9 mouse cellular contexts compared by ENCODE assay signal in genomic region chr11:70815498-70816078, GRCm38 (mm10). TPM values are rescaled to one million over a fixed set of nuclear protein-coding genes. Genes with fewer than 3 reads are reported as not detected.
DNase-seq lines count a peak whose midpoint lies in the region; ATAC-seq and TF ChIP-seq lines count a peak whose summit lies in the region.
"Had no signal": no experiment of that assay in that cellular context is flagged by ENCODE, and none has a peak within 500 bp of the region (broad histone marks: within the 10 kb centered on the region; RNA-seq: fewer than 3 reads in every experiment).

No protein-coding gene starts in this region.

- no peaks in the 10 kb centered on the region for H3K9me3 ChIP-seq in forebrain, embryonic 11.5 days (ENCODE audit: control insufficient read depth, low read length)
- H3K9me3 ChIP-seq in forebrain, embryonic 12.5 days, result no peaks in the 10 kb centered on the region
- H3K9me3 ChIP-seq in kidney, postnatal 0 days (replicated peaks; ENCODE audit: low read length), result no peaks in the 10 kb centered on the region
- no peaks in the 10 kb centered on the region for H3K9me3 ChIP-seq in liver, postnatal 0 days (ENCODE audit: low read length)
- H3K9me3 ChIP-seq: liver, embryonic 15.5 days had no signal

- no peak overlapping the region for H3K27ac ChIP-seq in forebrain, embryonic 11.5 days (ENCODE audit: low read depth, low read length)
- H3K27ac ChIP-seq in forebrain, embryonic 12.5 days, result no peak overlapping the region
- H3K27ac ChIP-seq in bone marrow macrophage, adult 2 months (ENCODE audit: insufficient read depth, low read depth, low read length), result no peak overlapping the region
- no peak overlapping the region for H3K27ac ChIP-seq in kidney, postnatal 0 days
- H3K27ac ChIP-seq in liver, postnatal 0 days (ENCODE audit: low read depth), result no peak overlapping the region
- H3K27ac ChIP-seq: liver, embryonic 15.5 days had no signal

- no peaks in the 10 kb centered on the region for H3K27me3 ChIP-seq in forebrain, embryonic 11.5 days (ENCODE audit: control insufficient read depth, insufficient read depth, low read length)
- H3K27me3 ChIP-seq in forebrain, embryonic 12.5 days, result no peaks in the 10 kb centered on the region
- no peaks in the 10 kb centered on the region for H3K27me3 ChIP-seq in kidney, postnatal 0 days (ENCODE audit: insufficient read depth, low read length)
- no peaks in the 10 kb centered on the region for H3K27me3 ChIP-seq in liver, postnatal 0 days (ENCODE audit: insufficient read depth, low read length)
- H3K27me3 ChIP-seq: liver, embryonic 15.5 days had no signal

- TF ChIP-seq POLR2A in bone marrow macrophage, adult 2 months (IDR thresholded peaks at IDR 0.05; ENCODE audit: borderline replicate concordance, low read depth, low read length), result no peak

- 0 out of 2 replicates have a peak, but pooled peaks have one; percentile 19 for TF ChIP-seq CTCF in bone marrow macrophage, adult 2 months (IDR thresholded peaks at IDR 0.05; ENCODE audit: low read depth, low read length)
- peak; percentile 92 for TF ChIP-seq CTCF in kidney, postnatal 0 days (IDR thresholded peaks at IDR 0.05; ENCODE audit: low read depth)
- TF ChIP-seq CTCF in liver, postnatal 0 days (IDR thresholded peaks at IDR 0.05; ENCODE audit: low read depth), result peak; percentile 85

- H3K9ac ChIP-seq in forebrain, embryonic 11.5 days (ENCODE audit: low read length), result no peak overlapping the region
- no peak overlapping the region for H3K9ac ChIP-seq in forebrain, embryonic 12.5 days
- H3K9ac ChIP-seq in kidney, postnatal 0 days (ENCODE audit: low read depth, low read length), result no peak overlapping the region
- H3K9ac ChIP-seq in liver, postnatal 0 days (replicated peaks), result no peak overlapping the region
- H3K9ac ChIP-seq: liver, embryonic 15.5 days had no signal

- H3K4me1 ChIP-seq in forebrain, embryonic 11.5 days (replicated peaks; ENCODE audit: control insufficient read depth, insufficient read depth, low read length), result no peaks in the 10 kb centered on the region
- no peaks in the 10 kb centered on the region for H3K4me1 ChIP-seq in forebrain, embryonic 12.5 days
- peaks cover 30% of the 10 kb centered on the region for H3K4me1 ChIP-seq in bone marrow macrophage, adult 2 months (ENCODE audit: control insufficient read depth, insufficient read depth, low read length)
- H3K4me1 ChIP-seq in kidney, postnatal 0 days (replicated peaks; ENCODE audit: insufficient read depth, low read length), result no peaks in the 10 kb centered on the region
- 0 out of 2 replicates have a peak, but pooled peaks cover 5% of the 10 kb centered on the region for H3K4me1 ChIP-seq in liver, postnatal 0 days (ENCODE audit: insufficient read depth)
- H3K4me1 ChIP-seq: liver, embryonic 15.5 days had no signal

- no peak for TF ChIP-seq EP300 in liver, postnatal 0 days (IDR thresholded peaks at IDR 0.05; ENCODE audit: low read depth)

- H3K4me2 ChIP-seq in forebrain, embryonic 11.5 days (ENCODE audit: low read depth, low read length, severe bottlenecking), result no peak overlapping the region
- no peak overlapping the region for H3K4me2 ChIP-seq in forebrain, embryonic 12.5 days
- H3K4me2 ChIP-seq in kidney, postnatal 0 days (ENCODE audit: low read length), result no peak overlapping the region
- no peak overlapping the region for H3K4me2 ChIP-seq in liver, postnatal 0 days (ENCODE audit: low read depth, low read length)
- H3K4me2 ChIP-seq: liver, embryonic 15.5 days had no signal

- WGBS in forebrain, embryonic 11.5 days, result 27% methylated on average over 6 of the region's 6 CpGs
- 26% methylated on average over 6 of the region's 6 CpGs for WGBS in forebrain, embryonic 12.5 days
- 24% methylated on average over 6 of the region's 6 CpGs for WGBS in kidney, postnatal 0 days
- WGBS in liver, postnatal 0 days (ENCODE audit: insufficient replicate concordance), result 20% methylated on average over 6 of the region's 6 CpGs

- no peaks in the 10 kb centered on the region for H3K36me3 ChIP-seq in forebrain, embryonic 11.5 days (ENCODE audit: control insufficient read depth, insufficient read depth, low read length)
- no peaks in the 10 kb centered on the region for H3K36me3 ChIP-seq in forebrain, embryonic 12.5 days (replicated peaks)
- no peaks in the 10 kb centered on the region for H3K36me3 ChIP-seq in kidney, postnatal 0 days (ENCODE audit: insufficient read depth, low read length)
- H3K36me3 ChIP-seq in liver, postnatal 0 days (replicated peaks; ENCODE audit: insufficient read depth, low read length), result no peaks in the 10 kb centered on the region
- H3K36me3 ChIP-seq: liver, embryonic 15.5 days had no signal

- no peak for ATAC-seq in forebrain, embryonic 11.5 days (replicated peaks; ENCODE audit: low FRiP score)
- no peak for ATAC-seq in forebrain, embryonic 12.5 days (ENCODE audit: low FRiP score)
- peak; percentile 88 for ATAC-seq in erythroblast, adult 5-6 weeks (replicated peaks; ENCODE audit: low FRiP score, poor library complexity, severe bottlenecking)
- ATAC-seq in kidney, postnatal 0 days (replicated peaks; ENCODE audit: low FRiP score, low read depth), result 0 out of 2 replicates have a peak, but pooled peaks have one; percentile 49
- ATAC-seq in liver, postnatal 0 days, result peak; percentile 64; the same call in 1 of the 2 replicates

- DNase-seq in forebrain, embryonic 11.5 days (ENCODE audit: low spot score), result peak; percentile 60
- DNase-seq in CD4-positive, CD25-positive, alpha-beta regulatory T cell, adult 2 months (ENCODE audit: low read depth, low spot score), result peak; percentile 87
- DNase-seq in kidney, postnatal 0 days (ENCODE audit: low spot score), result peak; percentile 81
- peak; percentile 55 for DNase-seq in liver, postnatal 0 days
- DNase-seq in skeletal muscle tissue, adult 2 months (ENCODE audit: low read depth, low spot score), result peak; percentile 39

- H3K4me3 ChIP-seq in forebrain, embryonic 11.5 days (ENCODE audit: low read depth, low read length), result no peak overlapping the region
- H3K4me3 ChIP-seq in forebrain, embryonic 12.5 days (replicated peaks), result no peak overlapping the region
- no peak overlapping the region for H3K4me3 ChIP-seq in bone marrow macrophage, adult 2 months (ENCODE audit: insufficient read depth, low read length)
- no peak overlapping the region for H3K4me3 ChIP-seq in kidney, postnatal 0 days (replicated peaks; ENCODE audit: low read depth, low read length)
- H3K4me3 ChIP-seq in liver, postnatal 0 days (ENCODE audit: low read depth, low read length), result no peak overlapping the region
- H3K4me3 ChIP-seq: liver, embryonic 15.5 days had no signal

RNA-seq across cellular contexts. Expression of gene Scimp, which starts 3.2 kb away (rescaled TPM):
- polyA plus RNA-seq in forebrain, embryonic 11.5 days (2014; fragmentation: Nextera tagmentation; extraction: Ambion mirVana), result not detected in 2 replicates
- not detected in 2 replicates for polyA plus RNA-seq in forebrain, embryonic 12.5 days (2016; fragmentation: Nextera tagmentation; extraction: Ambion mirVana)
- polyA plus RNA-seq in bone marrow macrophage, adult 2 months (2012; ENCODE audit: insufficient read depth, insufficient read length, missing spikeins), result 1.1 TPM in 1 of 2 replicates, not detected in the other
- not detected in 2 replicates for total RNA-seq in erythroblast, adult 5-6 weeks (2015; ENCODE audit: low replicate concordance)
- not detected in 2 replicates for total RNA-seq in erythroblast, adult 5-6 weeks (2017; ENCODE audit: low replicate concordance)
- polyA plus RNA-seq in kidney, postnatal 0 days (2015; fragmentation: Nextera tagmentation; extraction: Ambion mirVana), result 0.55 and 0.84 TPM in 2 replicates
- polyA plus RNA-seq in liver, postnatal 0 days (2015; fragmentation: Nextera tagmentation; extraction: Ambion mirVana), result 2.6 and 3.0 TPM in 2 replicates

RNA-seq across cellular contexts. Expression of gene Rabep1, which starts 29.0 kb away (rescaled TPM):
- polyA plus RNA-seq in forebrain, embryonic 11.5 days (2014; fragmentation: Nextera tagmentation; extraction: Ambion mirVana), result 41.2 and 42.7 TPM in 2 replicates
- polyA plus RNA-seq in forebrain, embryonic 12.5 days (2016; fragmentation: Nextera tagmentation; extraction: Ambion mirVana), result 55.2 and 57.7 TPM in 2 replicates
- polyA plus RNA-seq in bone marrow macrophage, adult 2 months (2012; ENCODE audit: insufficient read depth, insufficient read length, missing spikeins), result 49.2 and 51.8 TPM in 2 replicates
- total RNA-seq in erythroblast, adult 5-6 weeks (2015; ENCODE audit: low replicate concordance), result 5.2 and 10.0 TPM in 2 replicates
- 10.8 and 19.2 TPM in 2 replicates for total RNA-seq in erythroblast, adult 5-6 weeks (2017; ENCODE audit: low replicate concordance)
- 35.4 and 37.5 TPM in 2 replicates for polyA plus RNA-seq in kidney, postnatal 0 days (2015; fragmentation: Nextera tagmentation; extraction: Ambion mirVana)
- 18.3 and 18.5 TPM in 2 replicates for polyA plus RNA-seq in liver, postnatal 0 days (2015; fragmentation: Nextera tagmentation; extraction: Ambion mirVana)

RNA-seq across cellular contexts. Expression of gene Zfp3, which starts 51.6 kb away (rescaled TPM):
- 9.2 and 10.4 TPM in 2 replicates for polyA plus RNA-seq in forebrain, embryonic 11.5 days (2014; fragmentation: Nextera tagmentation; extraction: Ambion mirVana)
- polyA plus RNA-seq in forebrain, embryonic 12.5 days (2016; fragmentation: Nextera tagmentation; extraction: Ambion mirVana), result 10.7 and 11.4 TPM in 2 replicates
- polyA plus RNA-seq in bone marrow macrophage, adult 2 months (2012; ENCODE audit: insufficient read depth, insufficient read length, missing spikeins), result 2.7 and 3.3 TPM in 2 replicates
- 5.0 TPM in 1 of 2 replicates, not detected in the other for total RNA-seq in erythroblast, adult 5-6 weeks (2015; ENCODE audit: low replicate concordance)
- total RNA-seq in erythroblast, adult 5-6 weeks (2017; ENCODE audit: low replicate concordance), result not detected in 2 replicates
- polyA plus RNA-seq in kidney, postnatal 0 days (2015; fragmentation: Nextera tagmentation; extraction: Ambion mirVana), result 7.1 and 7.7 TPM in 2 replicates
- 1.9 and 2.0 TPM in 2 replicates for polyA plus RNA-seq in liver, postnatal 0 days (2015; fragmentation: Nextera tagmentation; extraction: Ambion mirVana)

Comparison
In these comparisons a context has a peak if more than half of its experiments do, and no peak if none do; other contexts are left out.
1. ATAC-seq: peak in erythroblast, adult 5-6 weeks (single experiment), kidney, postnatal 0 days (single experiment) and liver, postnatal 0 days (single experiment); none in forebrain, embryonic 11.5 days (single experiment) and forebrain, embryonic 12.5 days (single experiment).
2. CTCF ChIP-seq: peak in every context shown above with its lines; median percentile 92 in kidney, postnatal 0 days; 85 in liver, postnatal 0 days; 19 in bone marrow macrophage, adult 2 months.
3. Peak in every context shown above with its lines, with median percentiles within 50 percentile points of each other: DNase-seq.